Mouse (Mus musculus) stomach, postnatal 0 days (tissue): ENCODE data around the gene Apof.

Experiments
- CTCF ChIP-seq: IDR thresholded peaks from 2 replicates; pipeline ENCODE4 v1.5.1; 2016; ENCODE audit warnings: antibody characterized with exemption, low read depth, mild to moderate bottlenecking, moderate library complexity
- EP300 ChIP-seq: optimal IDR thresholded peaks from 2 replicates; pipeline ENCODE3; 2016; ENCODE audit warnings: antibody characterized with exemption

- TF ChIP-seq CTCF (no peak), EP300 (peak; percentile 84)
These were observed 1.9 kb downstream of the Apof start, which contains the start of gene Stat2 for GRCm38 (mm10) chr10:128270287-128270841.
